Mouse (Mus musculus) hindbrain, embryonic 11.5 days (tissue): ENCODE data around the gene Slit1. TPM values are rescaled to one million over a fixed set of nuclear protein-coding genes. Genes with fewer than 3 reads are reported as not detected.

Source experiments
- ATAC-seq: fragments of 200-750 bp; cut with Nextera tagmentation; 2 replicates; pipeline ENCODE4 v1.8.0; 2017; ENCODE audit warnings: mild to moderate bottlenecking, moderate TSS enrichment, moderate library complexity; ENCODE audit not compliant: low FRiP score
- DNase-seq: peaks from one replicate; pipeline ENCODE4 v3.0.0-alpha.2; 2015; ENCODE audit warnings: low spot score
- H3K27ac ChIP-seq: fragments of 300-500 bp; sonication (generic); 2 replicates; pipeline ENCODE4 v1.5.1; 2014; ENCODE audit warnings: mild to moderate bottlenecking, low read depth, low read length
- H3K27me3 ChIP-seq: fragments of 300-500 bp; sonication (generic); 2 replicates; pipeline ENCODE4 v1.6.1; 2014; ENCODE audit warnings: mild to moderate bottlenecking, low read length, moderate library complexity, mixed read lengths; ENCODE audit not compliant: control insufficient read depth, insufficient read depth
- H3K36me3 ChIP-seq: fragments of 300-500 bp; sonication (generic); 2 replicates; pipeline ENCODE4 v1.6.1; 2014; ENCODE audit warnings: mild to moderate bottlenecking, low read length, moderate library complexity, mixed read lengths; ENCODE audit not compliant: control insufficient read depth, insufficient read depth
- H3K4me1 ChIP-seq: fragments of 300-500 bp; sonication (generic); replicated peaks from 2 replicates; pipeline ENCODE4 v1.6.1; 2014; ENCODE audit warnings: low read length, mixed read lengths; ENCODE audit not compliant: control insufficient read depth, insufficient read depth
- H3K4me2 ChIP-seq: fragments of 300-500 bp; sonication (generic); replicated peaks from 2 replicates; pipeline ENCODE4 v1.6.1; 2014; ENCODE audit warnings: mild to moderate bottlenecking, low read depth, low read length
- H3K4me3 ChIP-seq: fragments of 300-500 bp; sonication (generic); 2 replicates; pipeline ENCODE4 v1.5.1; 2014; ENCODE audit warnings: low read depth, low read length
- H3K9ac ChIP-seq: fragments of 300-500 bp; sonication (generic); 2 replicates; pipeline ENCODE4 v1.6.1; 2014; ENCODE audit warnings: low read depth, low read length
- H3K9me3 ChIP-seq: fragments of 300-500 bp; sonication (generic); 2 replicates; pipeline ENCODE4 v1.6.1; 2016; ENCODE audit warnings: low read length; ENCODE audit not compliant: control insufficient read depth
- WGBS: fragments of 180-500 bp; shearing (Covaris S2); extraction: QIAGEN DNeasy Blood & Tissue Kit; methylation state at CpG from one replicate; pipeline ENCODE4 v1.1.7; 2014; 5-methylcytosine and 5-hydroxymethylcytosine counted together
- polyA plus RNA-seq: library from polyadenylated mRNA; unstranded; fragments of >200 nt; fragmentation: Nextera tagmentation; extraction: Ambion mirVana; gene quantifications from 2 replicates; pipeline ENCODE4 v1.2.1, GENCODE M21; 2014

Gene Slit1
- polyA plus RNA-seq, 1 experiment from 2014 or later: 22.8 TPM

GRCm38 (mm10) chr19:41738429-41738805 lies 5.0 kb downstream of the Slit1 start:
- H3K36me3 ChIP-seq: no peaks in the 10 kb centered on the region
- H3K4me3 ChIP-seq: 0 out of 2 replicates have a peak overlapping the region, but pooled peaks have one; percentile 12
- H3K4me2 ChIP-seq: peak overlapping the region; percentile 19; the same call in 1 of the 2 replicates
- H3K27me3 ChIP-seq: peaks cover 27% of the 10 kb centered on the region
- no peaks in the 10 kb centered on the region for H3K9me3 ChIP-seq
- no peak overlapping the region for H3K9ac ChIP-seq
- 15% methylated on average over 14 of the region's 14 CpGs for WGBS
- H3K4me1 ChIP-seq: peaks cover 13% of the 10 kb centered on the region
- DNase-seq (no peak), ATAC-seq (no peak)
- H3K27ac ChIP-seq: 0 out of 2 replicates have a peak overlapping the region, but pooled peaks have one; percentile 18

GRCm38 (mm10) chr19:41737657-41738428 lies 5.6 kb downstream of the Slit1 start:
- H3K4me3 ChIP-seq: 0 out of 2 replicates have a peak overlapping the region, but pooled peaks have one; percentile 12
- DNase-seq: no peak
- 4% methylated on average over 18 of the region's 18 CpGs for WGBS
- no peaks in the 10 kb centered on the region for H3K36me3 ChIP-seq
- ATAC-seq: peak; percentile 49; the same call in 1 of the 2 replicates
- peaks cover 22% of the 10 kb centered on the region for H3K27me3 ChIP-seq
- H3K4me1 ChIP-seq: peaks cover 13% of the 10 kb centered on the region
- H3K9ac ChIP-seq: no peak overlapping the region
- 0 out of 2 replicates have a peak overlapping the region, but pooled peaks have one; percentile 18 for H3K27ac ChIP-seq
- H3K4me2 ChIP-seq: peak overlapping the region; percentile 19; the same call in 1 of the 2 replicates
- no peaks in the 10 kb centered on the region for H3K9me3 ChIP-seq

- no peaks in the 10 kb centered on the region for H3K36me3 ChIP-seq
- H3K9ac ChIP-seq: no peak overlapping the region
- H3K4me2 ChIP-seq: no peak overlapping the region
- WGBS: 15% methylated on average over 10 of the region's 10 CpGs
- peaks cover 14% of the 10 kb centered on the region for H3K27me3 ChIP-seq
- ATAC-seq (peak; percentile 68), DNase-seq (no peak)
- no peak overlapping the region for H3K27ac ChIP-seq
- H3K4me1 ChIP-seq: peaks cover 11% of the 10 kb centered on the region
- H3K9me3 ChIP-seq: no peaks in the 10 kb centered on the region
- H3K4me3 ChIP-seq: no peak overlapping the region
These were observed 8.8 kb downstream of the Slit1 start for GRCm38 (mm10) chr19:41734685-41735084.

- Histone ChIP-seq H3K9me3 (no peaks in the 10 kb centered on the region), H3K9ac (no peak overlapping the region), H3K27ac (no peak overlapping the region), H3K4me1 (0 out of 2 replicates have a peak, but pooled peaks cover 5% of the 10 kb centered on the region), H3K36me3 (no peaks in the 10 kb centered on the region), H3K27me3 (no peaks in the 10 kb centered on the region), H3K4me2 (no peak overlapping the region), H3K4me3 (no peak overlapping the region)
- DNase-seq: no peak
- ATAC-seq: no peak
- 54% methylated on average over 2 of the region's 2 CpGs for WGBS
These were observed 18.0 kb downstream of the Slit1 start for GRCm38 (mm10) chr19:41725491-41725890.

- H3K36me3 ChIP-seq: no peaks in the 10 kb centered on the region
- H3K9ac ChIP-seq: no peak overlapping the region
- DNase-seq: peak; percentile 73
- 34% methylated on average over 9 of the region's 9 CpGs for WGBS
- no peak overlapping the region for H3K4me3 ChIP-seq
- H3K27me3 ChIP-seq: no peaks in the 10 kb centered on the region
- no peaks in the 10 kb centered on the region for H3K9me3 ChIP-seq
- H3K4me2 ChIP-seq: no peak overlapping the region
- ATAC-seq: peak; percentile 63
- H3K27ac ChIP-seq: no peak overlapping the region
- 0 out of 2 replicates have a peak, but pooled peaks cover 5% of the 10 kb centered on the region for H3K4me1 ChIP-seq
These were observed 18.5 kb downstream of the Slit1 start for GRCm38 (mm10) chr19:41724831-41725470.

GRCm38 (mm10) chr19:41723337-41723736 lies 20.1 kb downstream of the Slit1 start:
- Histone ChIP-seq H3K4me3 (no peak overlapping the region), H3K4me1 (0 out of 2 replicates have a peak, but pooled peaks cover 5% of the 10 kb centered on the region), H3K9me3 (no peaks in the 10 kb centered on the region), H3K36me3 (no peaks in the 10 kb centered on the region), H3K9ac (no peak overlapping the region), H3K4me2 (no peak overlapping the region), H3K27me3 (peaks cover 2% of the 10 kb centered on the region; the same call in 1 of the 2 replicates), H3K27ac (no peak overlapping the region)
- ATAC-seq (no peak), DNase-seq (no peak)
- 30% methylated on average over 2 of the region's 2 CpGs for WGBS

- H3K4me3 ChIP-seq: no peak overlapping the region
- ATAC-seq: no peak
- peaks cover 6% of the 10 kb centered on the region; the same call in 1 of the 2 replicates for H3K27me3 ChIP-seq
- WGBS: 77% methylated on average over 8 of the region's 8 CpGs
- no peak overlapping the region for H3K9ac ChIP-seq
- peaks cover 21% of the 10 kb centered on the region for H3K4me1 ChIP-seq
- H3K9me3 ChIP-seq: no peaks in the 10 kb centered on the region
- no peak overlapping the region for H3K27ac ChIP-seq
- H3K36me3 ChIP-seq: no peaks in the 10 kb centered on the region
- no peak overlapping the region for H3K4me2 ChIP-seq
- DNase-seq: no peak
These were observed 24.0 kb downstream of the Slit1 start for GRCm38 (mm10) chr19:41719436-41719835.

- 18% methylated on average over 19 of the region's 19 CpGs for WGBS
- Histone ChIP-seq H3K27me3 (peaks cover 14% of the 10 kb centered on the region), H3K4me1 (peaks cover 21% of the 10 kb centered on the region), H3K4me3 (no peak overlapping the region), H3K9ac (no peak overlapping the region), H3K27ac (peak overlapping the region; percentile 72), H3K4me2 (no peak overlapping the region), H3K36me3 (no peaks in the 10 kb centered on the region), H3K9me3 (no peaks in the 10 kb centered on the region)
- peak; percentile 83 for DNase-seq
- ATAC-seq: peak; percentile 89
These were observed 26.9 kb downstream of the Slit1 start for GRCm38 (mm10) chr19:41716233-41717218.
